Mouse (Mus musculus) left cerebral cortex, adult 8-10 months (tissue): ENCODE measurements around the gene Hes2. TPM values are rescaled to one million over a fixed set of nuclear protein-coding genes. Genes with fewer than 3 reads are reported as not detected.

Source experiments
- DNase-seq, 2 experiments: peaks; one replicate each; pipeline ENCODE4 v3.0.0; 2022; ENCODE audit warnings: low spot score in 2 of 2
- total RNA-seq, 4 experiments: library from RNA; stranded (reverse); gene quantifications; 2 replicates each; pipeline ENCODE4 v1.2.4; 2022

Gene Hes2
- not detected for total RNA-seq

DNA sequence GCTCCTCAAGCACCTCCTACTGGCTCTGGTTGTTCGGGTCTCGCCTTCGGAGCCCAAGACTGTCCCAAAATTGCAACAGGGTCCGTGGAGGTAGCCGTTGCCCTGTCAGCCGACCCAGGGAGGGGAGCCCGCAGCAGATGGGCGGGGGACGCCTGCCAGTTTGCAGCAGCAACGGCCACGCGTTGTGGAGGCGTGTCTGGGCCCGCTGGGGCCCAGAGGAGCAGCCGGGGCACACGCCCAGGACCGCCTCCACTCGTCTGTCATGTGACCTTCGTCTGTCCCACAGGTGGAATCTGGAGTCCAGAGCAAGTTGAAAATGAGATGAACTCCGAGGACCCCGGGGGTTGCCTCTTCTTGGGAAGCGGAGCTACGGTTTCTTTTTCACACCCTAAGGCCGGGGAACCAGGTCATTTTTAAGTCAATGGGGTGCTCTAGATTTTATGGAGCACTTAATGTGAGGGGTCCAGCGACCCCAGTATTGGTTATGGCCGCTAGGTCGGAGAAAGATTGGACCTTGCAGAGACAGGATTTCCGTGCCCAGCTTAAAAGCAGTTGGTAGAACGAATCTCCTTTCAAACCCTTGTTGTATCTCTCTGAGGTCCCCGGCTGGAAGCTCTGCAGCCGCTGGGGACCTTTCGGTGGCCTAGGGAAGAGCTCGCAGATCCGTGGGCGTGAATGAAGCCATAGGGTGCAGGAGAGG, at the start of gene Hes2:
Gene Hes2, plus strand, starts transcription at position 283 of the 700 bp plus-strand sequence.
- DNase-seq = no peak

DNA sequence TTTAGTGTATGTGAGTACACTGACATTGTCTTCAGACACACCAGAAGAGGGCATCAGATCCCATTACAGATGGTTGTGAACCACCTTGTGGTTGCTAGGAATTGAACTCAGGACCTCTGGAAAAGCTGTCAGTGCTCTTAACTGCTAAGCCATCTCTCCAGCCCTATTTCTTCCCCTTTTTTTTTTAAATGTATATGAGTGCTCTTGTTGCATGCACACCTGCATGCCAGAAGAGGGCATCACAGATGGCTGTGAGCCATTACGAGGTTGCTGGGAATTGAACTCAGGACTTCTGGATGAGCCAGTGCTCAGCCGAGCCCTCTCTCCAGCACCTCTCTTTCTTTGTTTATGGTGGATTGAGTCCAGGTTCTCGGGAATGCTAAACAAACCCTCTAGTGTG, 49.2 kb upstream of the Hes2 start:
- DNase-seq = no peak

DNA sequence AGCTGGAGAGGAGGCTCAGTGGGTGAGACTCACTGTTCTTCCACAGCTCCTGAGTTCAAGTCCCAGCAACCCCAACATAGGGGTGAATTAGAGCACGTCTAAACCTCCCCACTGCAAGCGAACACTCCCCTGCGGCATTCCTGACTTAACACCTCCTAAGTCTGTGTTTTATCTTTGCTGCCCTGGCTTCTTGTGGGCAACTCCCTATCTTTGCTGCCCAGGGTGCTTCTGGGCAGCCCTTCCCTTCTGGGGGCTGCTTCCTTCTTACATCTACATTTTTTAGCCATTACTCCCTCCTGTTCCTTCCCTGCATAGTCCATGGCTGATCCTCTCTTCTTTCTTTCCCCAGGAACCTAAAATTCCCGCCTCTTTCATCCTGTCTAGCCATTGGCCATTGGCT, 48.0 kb upstream of the Hes2 start:
- DNase-seq = no peak

DNA sequence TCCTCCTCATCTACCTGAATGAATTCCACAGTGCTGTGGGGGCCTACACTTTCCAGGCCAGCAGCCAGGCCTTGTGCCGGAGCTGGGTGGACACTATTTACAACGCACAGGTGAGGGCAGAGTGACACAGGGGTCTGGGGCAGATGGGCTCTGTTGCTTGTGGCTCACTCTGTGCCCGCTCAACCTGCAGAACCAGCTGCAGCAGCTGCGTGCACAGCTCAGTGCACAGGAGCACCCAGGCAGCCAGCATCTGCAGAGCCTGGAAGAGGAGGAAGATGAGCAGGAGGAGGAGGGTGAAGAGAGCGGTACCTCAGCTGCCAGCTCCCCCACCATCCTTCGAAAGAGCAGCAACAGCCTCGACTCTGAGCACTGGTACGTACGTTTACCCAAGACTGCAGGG, 46.3 kb upstream of the Hes2 start:
- DNase-seq = no peak

DNA sequence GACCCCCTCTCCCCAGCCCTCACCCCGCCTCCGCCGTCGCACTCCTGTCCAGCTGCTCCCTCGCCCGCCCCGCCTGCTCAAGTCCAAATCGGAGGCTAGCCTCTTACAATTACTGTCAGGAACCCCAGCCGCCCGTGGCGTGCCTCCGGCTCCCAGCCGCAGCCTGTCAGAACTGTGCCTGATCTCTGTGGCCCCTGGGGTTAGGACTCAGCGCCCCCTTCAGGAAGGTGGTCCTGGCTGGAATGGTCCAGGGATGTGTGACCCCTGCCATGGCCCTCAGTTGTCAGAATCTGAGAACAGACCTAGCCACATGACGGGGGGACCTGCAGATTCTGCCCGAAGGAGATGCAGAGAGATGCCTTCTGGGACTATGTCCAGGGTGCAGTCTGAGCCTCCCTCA, 44.6 kb upstream of the Hes2 start:
- DNase-seq = no peak

DNA sequence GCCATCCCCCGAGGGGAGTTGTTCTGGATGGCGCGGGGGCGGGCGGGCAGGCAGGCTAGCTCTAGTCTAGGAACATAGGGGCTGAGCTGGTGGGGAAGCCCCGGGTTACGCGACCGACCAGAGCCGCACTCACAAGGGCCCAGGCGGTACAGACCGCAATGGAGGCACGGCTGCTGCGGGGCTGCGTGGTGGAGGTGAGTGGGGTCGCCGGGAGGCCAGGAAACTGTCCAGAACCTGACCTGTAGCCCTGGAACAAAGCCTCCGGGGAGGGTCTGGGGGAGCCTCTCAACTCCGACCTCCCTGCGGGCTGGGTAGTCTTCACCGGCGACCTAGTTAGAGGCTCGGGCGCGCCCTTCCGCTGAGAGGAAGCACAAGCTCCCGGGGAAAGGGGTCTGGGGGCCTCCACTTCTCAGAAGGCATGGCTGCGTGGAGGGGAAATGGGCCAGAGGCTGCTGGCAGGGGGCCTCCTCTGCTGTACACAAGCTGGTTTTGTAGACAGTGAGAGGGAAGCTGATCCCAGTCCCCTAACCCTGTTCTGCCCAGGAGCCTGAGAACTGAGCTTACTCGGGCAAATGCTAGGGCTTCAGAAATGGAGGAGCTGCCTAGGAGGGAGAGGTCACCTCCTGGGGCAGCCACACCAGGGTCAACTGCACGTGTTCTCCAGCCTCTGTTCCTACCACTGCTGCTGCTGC, 42.6 kb upstream of the Hes2 start, which contains the start of gene Tnfrsf25:
Gene Tnfrsf25, plus strand, starts transcription at position 14 of the 692 bp plus-strand sequence.
- no peak for DNase-seq

DNA sequence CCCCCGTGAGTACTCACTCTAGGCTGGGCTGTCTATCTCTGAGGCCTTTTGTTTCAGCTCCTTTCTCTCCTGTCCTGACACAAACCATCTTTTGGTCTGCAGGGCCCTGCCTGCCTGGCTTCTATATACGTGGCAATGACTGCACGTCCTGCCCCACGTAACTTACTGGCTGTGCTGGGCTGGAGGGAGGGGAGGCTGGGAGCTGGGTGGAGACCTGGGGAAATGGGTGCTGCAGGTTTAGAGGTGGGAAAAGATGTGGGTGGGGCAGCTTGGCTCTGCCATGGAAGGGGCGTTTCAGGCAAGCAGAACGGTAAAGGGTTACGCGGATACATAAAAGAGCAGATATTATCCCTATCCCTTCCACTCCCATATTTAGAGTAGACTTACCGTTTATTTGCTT, 41.1 kb upstream of the Hes2 start:
- DNase-seq = no peak

DNA sequence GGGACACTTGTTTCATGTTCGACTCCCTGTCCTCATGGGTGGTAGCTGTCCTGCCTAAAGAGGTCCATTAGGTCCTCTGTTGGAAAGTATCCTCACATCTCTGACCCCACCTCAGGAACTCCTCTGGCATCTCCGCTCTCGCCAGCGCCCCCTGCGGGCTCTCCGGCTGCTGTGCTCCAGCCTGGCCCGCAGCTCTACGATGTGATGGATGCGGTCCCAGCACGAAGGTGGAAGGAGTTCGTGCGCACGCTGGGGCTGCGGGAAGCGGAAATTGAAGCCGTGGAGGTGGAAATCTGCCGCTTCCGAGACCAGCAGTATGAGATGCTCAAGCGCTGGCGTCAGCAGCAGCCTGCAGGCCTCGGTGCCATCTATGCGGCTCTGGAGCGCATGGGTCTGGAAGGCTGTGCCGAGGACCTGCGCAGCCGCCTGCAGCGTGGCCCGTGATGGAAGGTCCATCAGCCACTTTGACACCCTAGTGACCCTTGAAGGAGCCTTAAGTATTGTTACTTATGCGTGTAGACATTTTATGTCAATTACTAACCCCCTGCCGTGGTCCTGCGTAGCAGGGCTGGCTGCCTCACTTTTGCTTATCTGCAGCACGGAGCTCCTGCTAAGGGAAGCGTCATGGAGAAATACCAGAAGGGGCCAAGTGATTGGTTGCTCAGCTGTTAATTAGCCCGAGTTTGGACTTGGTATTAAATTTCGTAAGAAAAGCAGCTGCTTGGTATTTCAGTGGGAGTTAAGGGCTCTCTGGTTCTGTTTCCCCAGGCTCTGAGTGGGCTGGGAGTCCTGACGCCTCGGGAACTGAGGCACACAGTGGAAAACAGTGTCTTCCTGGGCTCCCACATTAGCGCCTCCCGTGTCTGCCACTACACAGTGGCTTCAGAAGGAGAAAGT, 39.0 kb upstream of the Hes2 start:
- DNase-seq = no peak

DNA sequence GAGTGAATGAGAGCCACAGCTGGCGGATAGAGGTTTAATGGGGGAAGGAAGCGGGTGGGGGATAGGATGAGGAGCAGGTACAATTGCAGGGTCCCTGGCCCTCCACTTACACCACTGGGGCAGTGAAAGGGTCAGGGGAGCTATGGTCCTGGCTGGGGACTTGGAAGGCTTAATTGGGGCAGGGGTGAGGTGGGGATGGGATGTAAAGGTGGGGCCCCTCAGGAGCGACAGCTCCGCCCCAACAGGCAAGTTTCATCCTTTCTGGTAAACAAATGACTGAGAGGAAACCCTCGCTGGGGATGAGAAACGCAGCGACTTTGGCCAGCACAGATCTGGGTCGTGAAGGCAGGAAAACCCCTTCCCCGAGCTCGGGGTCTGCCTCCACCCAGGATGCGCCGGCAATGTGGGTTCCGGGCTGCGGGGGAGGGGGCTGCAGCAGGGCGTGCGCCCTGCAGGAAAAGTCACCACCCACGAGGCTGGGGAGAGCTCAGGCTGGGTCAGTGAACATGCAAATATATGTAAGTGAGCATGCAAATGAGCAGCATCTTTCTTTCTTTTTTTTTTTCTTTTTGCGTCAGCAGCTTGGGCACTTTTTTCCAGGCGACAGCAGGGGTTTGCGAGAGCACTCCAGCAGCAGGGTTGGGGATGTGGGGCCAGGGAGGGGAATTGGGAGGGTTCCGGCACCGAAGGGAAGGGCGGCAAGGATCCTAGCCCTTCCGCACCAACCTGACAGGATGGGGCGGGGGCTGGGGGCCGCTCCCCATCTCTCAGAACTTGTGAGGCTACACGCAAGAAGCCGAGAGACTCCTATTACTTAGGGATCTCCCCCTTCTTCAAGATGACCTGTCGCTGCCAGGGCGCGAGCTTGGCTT, 38.1 kb upstream of the Hes2 start:
- DNase-seq = peak in 1 of 2 experiments; percentile 19

DNA sequence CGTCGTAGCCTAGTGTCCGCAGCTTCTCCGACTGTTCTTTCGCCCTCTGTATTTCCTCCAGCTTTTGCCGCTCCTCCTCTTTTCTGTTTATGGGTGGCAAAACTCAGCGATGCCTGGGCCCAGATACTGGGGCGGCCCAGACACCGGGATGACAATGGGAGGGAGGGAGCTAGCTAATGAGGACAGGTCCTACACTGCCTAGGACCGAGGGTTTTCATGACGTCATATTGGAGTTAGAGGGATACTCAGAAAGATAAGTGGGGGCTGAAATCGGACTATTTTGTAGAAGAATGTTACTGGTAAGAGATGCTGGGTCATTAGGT, 37.5 kb upstream of the Hes2 start:
- DNase-seq = no peak

DNA sequence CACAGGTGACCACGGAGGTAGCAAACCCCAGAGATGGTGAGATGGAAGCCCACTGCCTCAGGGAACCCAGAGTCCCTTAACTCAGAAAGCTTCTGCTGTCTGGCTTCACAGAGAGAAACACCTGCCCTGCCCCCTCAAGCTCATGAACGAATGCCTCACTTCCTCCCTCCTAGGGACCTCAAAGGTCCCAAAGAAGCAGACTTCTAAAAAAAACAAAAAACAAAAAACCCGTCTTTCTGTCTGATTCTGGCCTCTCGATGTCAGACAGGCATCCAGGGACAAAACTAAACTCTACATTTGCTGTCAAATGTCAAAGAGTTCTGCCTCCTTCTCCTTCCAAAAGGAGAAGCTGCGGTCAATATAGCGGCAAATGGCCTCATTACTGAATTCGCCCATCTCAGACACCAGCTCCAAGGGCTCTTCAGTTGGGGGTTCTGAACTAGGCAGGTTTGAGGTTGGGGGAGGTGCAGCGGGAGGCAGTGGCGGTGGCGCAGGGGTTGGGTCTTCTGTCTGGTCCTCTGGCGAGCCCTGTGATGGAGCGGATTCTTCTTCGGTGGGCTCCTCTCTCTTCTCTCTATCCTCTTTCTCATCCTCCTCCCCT, 34.2 kb upstream of the Hes2 start:
- no peak for DNase-seq

DNA sequence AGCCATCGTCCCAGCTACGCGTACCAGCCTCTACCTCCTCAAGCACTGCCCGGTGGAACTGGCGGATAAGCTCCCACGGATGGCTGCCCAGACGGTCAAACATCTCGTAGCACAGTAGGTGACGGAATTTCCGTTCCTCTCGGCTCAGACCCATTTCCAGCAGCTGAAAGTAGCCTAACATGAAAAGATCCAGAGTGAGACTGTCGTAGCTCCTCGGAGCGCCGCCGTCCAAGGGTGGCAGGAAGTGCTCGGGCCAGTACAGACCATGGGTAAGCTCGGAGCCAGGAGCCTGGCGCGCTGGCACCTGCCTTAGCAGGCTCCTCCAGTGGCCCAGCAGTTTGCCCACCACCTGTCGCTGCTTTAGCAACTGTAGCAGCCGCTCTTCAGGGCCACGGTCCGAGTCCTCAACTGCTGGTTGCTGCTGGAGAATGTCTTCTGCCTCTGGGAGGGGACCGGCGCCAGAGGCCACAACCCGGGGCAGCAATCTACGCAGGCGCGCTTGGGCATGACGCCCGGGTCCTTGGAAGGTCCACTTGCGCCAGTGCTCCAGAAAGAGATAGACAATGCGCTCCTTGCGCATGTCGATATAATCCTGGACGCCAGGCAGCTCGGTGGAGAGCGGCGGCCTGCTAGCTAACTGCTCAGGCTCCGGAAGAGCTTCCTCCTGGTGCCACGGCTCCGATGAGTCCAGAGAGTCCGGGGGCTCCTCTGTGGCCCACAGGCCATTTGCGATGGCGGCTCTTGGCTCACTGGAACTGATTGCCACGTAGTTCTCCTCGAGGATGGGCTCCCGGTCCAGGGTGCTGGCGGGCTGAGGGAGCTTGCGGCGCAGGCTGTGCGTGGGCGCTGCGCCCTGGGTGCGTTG, 33.3 kb upstream of the Hes2 start:
- peak in 1 of 2 experiments; percentile 30 for DNase-seq

DNA sequence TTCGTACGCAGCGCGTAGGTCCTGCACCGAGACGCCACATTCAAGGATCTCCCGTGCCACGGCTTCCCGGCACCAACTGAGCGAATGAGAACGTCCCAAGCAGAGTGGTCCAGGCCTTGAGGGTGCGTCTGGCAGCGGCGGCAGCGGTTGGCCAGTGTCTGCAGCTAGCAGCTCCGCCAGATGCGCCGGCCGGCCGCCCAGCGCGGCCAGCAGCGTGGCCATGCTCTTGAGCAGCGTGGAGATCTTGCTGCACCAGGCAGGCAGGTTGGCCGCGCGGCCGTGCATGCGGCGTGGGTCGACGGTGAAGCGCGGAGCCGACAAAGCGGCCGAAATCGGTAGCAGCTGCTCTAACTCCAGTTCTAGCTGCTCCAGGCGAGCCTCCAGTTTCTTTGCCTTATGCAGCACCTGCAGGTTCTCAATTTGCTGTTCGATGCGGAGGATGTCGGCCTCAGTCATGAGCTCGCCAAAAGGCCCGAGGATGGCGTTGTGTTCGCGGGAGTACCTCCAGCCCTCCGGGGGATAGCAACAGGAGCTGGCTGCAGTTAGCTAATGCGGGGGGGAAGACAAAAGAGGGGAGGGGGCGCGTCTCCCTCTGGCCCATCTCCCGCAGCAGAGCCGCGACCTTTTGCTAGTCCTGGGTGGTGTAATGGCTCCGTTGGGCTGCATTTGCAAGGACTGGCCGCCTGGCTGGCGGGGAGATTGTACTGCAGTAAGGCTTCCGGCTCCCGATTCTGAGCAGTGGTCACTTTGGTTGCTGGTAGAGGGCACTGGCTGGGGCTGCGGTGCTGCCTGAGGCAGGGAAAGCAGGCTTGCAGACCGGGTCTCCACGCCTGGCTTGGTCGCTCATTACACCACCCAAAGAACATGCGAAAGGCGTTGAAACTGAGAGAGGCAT, 32.4 kb upstream of the Hes2 start:
- DNase-seq = no peak

DNA sequence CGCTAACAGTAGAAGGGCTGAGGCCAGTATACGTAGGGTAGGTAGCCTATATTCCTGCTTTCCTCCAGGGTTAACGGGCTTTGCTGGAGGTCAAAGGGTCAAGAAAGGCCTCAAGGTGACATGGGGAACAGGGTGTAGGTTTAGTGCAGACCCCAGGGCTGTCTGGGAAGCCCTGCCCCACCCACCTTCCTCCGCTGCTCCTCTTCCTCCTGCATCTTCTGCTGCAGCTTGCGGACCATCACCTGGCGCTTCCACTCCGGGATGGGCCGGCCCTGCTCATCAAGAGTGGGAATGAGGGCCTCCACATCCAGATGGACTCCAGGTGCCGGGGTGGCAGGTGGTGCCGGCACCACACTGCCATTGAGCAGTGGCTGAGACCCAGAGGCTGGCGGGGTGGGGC, 30.8 kb upstream of the Hes2 start:
- DNase-seq = no peak

DNA sequence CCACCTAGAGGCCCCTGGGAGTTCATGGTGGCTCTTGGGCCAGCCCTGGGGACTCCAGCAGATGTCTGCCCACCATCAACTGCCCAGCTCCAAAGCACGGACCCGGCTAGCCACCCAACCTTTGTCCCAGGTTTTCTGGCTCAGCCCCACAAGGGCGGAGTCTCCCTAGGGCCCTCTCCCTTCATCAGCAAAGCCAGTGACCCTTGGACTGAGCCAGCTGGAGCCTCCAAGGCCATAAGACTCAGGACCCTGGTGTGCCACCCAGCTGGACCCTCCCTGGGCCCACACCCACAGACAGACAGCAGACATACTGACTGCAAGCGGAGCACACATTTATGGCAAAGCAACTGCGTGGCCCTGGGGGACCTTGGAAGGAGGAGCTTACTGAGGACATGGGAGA, 29.9 kb upstream of the Hes2 start:
- no peak for DNase-seq

DNA sequence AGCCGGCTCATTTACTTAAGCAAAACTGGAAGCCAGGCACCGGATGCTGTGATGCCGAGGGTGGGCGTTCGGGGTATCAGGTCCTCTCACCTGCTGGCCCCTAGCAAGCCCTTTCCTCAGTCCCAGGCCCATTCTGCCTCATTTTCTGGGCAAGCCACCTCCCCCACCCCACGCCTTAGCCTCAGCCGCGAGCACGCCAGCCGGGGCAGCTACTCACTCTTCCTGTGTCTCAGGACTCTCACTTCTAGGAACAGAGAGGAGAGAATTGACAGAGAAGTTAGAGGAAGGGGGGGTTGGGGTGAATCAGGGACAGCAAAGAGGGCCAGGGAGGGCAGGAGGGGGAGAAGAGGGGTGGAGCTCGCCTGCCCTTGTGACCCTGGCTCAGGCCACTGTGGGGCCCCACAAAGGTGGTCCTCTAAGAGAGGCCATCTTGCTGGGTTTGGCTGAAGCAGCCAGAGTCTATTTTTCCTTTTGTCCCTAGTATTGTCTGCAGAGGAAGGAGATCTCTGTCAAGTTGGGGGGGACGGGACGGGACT, 29.2 kb upstream of the Hes2 start:
- DNase-seq = no peak

DNA sequence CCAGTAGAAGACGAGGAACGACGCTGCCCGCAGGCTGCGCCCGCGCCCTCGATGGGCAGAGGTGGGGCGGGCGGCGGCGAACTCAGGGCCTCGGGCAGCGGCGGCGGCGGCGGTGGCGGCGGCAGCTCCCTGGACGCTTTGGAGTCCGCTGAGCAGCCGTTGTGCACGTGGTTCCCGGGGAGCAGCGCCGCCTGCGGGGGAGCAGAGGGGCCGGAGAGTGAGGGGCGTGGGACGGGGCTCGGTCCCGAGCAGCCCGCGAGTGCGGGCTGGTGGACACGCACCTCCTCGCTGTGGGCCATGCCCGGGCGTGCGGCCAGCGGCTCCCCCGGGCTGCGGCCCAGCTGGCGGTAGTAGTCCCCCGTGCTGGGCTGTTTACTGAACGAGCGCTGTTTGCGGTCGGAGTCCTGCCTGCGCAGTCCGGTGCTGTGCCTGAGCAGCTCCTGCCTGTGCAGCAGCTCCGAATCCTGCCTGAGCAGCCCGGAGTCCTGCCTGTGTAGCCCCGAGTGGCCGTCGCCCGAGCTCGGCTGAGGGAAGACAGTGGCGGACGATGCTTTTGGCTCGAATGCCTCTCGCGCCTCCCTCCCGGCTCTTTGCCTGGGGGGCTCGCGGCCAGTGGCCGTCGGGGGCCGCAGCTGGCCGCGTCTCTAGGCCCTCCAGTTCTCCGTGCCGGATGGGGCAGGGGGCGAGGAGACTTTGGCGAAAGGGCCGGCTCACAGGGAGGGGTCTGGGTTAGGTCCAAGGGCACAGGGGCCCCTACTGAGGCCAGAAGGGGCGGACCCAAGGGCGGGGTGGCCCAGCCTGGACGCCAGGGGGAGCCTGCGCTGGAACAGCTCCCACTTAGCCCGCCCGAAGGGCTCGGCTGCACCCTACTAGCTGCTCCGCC, 27.7 kb upstream of the Hes2 start:
- DNase-seq = no peak
